Mouse (Mus musculus): ENCODE data around the gene Ddx19b.
"Not testable (repeated sequence)": the region's sequence is repeated elsewhere in the genome, so short reads cannot be mapped to it uniquely, and the experiment has no call there.

GRCm38 (mm10) chr8:111010230-111010991 is 21.1 kb downstream of the Ddx19b start:
- not testable (repeated sequence) for TF ChIP-seq CTCF (IDR thresholded peaks at IDR 0.05; ENCODE audit: control insufficient read depth, insufficient read depth, insufficient read length); USF1 (IDR thresholded peaks at IDR 0.05; ENCODE audit: low read depth); CEBPB (IDR thresholded peaks at IDR 0.05; ENCODE audit: low read depth); MYOG (IDR thresholded peaks at IDR 0.05; ENCODE audit: control insufficient read depth, extremely low read depth, insufficient read length); MYOD1 (IDR thresholded peaks at IDR 0.05; ENCODE audit: control insufficient read depth, insufficient read length, low read depth); MAX (IDR thresholded peaks at IDR 0.05)
